Mouse (Mus musculus): ENCODE results near the gene Snrnp25. TPM values are rescaled to one million over a fixed set of nuclear protein-coding genes. Genes with fewer than 3 reads are reported as not detected.

The Snrnp25 gene
- total and polyA plus RNA-seq, 3 experiments = 130 to 158 TPM; not detected in 1

DNA sequence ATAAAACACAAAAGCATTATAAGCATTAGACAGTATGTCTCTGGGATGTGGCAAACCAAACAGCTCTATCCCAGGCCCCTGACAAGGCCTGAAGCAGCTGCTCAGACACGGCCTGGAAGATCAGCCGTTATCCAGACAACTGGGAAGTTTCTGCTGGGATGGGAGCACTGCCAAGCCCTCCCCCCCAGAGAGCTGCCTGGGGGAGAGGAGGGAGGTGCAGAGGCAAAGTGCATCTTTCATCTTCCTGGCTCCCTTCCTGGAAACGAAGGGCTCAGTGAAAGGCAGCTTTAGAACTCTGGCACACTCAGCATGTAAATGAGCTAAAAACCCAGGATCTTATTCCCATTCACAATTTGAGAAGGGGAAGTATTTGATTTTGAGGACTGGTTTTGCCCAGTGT is 30.4 kb downstream of the Snrnp25 start:
- Histone ChIP-seq H3K9ac (ENCODE audit: control insufficient read depth, low read depth, low read length, poor library complexity, severe bottlenecking) (no peak overlapping the region), H3K27me3 (ENCODE audit: control insufficient read depth in 1 of 2, insufficient read depth in 2 of 2, low read length in 2 of 2) (no peaks in the 10 kb centered on the region), H3K79me2 (ENCODE audit: control insufficient read depth, insufficient read depth, low read length, poor library complexity) (no peaks in the 10 kb centered on the region), H3K36me3 (ENCODE audit: control insufficient read depth in 1 of 2, insufficient read depth in 2 of 2, low read length in 2 of 2) (peaks cover 0 to 9% of the 10 kb centered on the region in 2 experiments; a peak in 3 of 4 replicates), H3K9me3 (replicated peaks; ENCODE audit: insufficient read depth, low read length) (no peaks in the 10 kb centered on the region), H3K4me1 (ENCODE audit: control insufficient read depth in 1 of 2, insufficient read depth in 2 of 2, low read length in 2 of 2) (peaks cover 6 to 10% of the 10 kb centered on the region in 2 experiments), H3K27ac (ENCODE audit: control insufficient read depth, low read depth, low read length) (no peak overlapping the region), H3K4me3 (ENCODE audit: control insufficient read depth in 1 of 2, insufficient read depth in 1 of 2, low read depth in 2 of 2, low read length in 2 of 2) (no peak overlapping the region)
- DNase-seq (ENCODE audit: low read depth, low spot score) = no peak
- TF ChIP-seq TCF12 (IDR thresholded peaks at IDR 0.05; ENCODE audit: low read depth, low read length) (no peak), MAZ (IDR thresholded peaks at IDR 0.05; ENCODE audit: low read depth, low read length) (no peak), MAX (IDR thresholded peaks at IDR 0.05; ENCODE audit: low read length) (no peak), KAT2A (conservative IDR thresholded peaks at IDR 0.05; ENCODE audit: low read depth, low read length) (no peak), MYB (IDR thresholded peaks at IDR 0.05; ENCODE audit: low read depth, low read length) (no peak), USF1 (IDR thresholded peaks at IDR 0.05; ENCODE audit: low read depth, low read length) (no peak), CHD2 (IDR thresholded peaks at IDR 0.05; ENCODE audit: low read length) (no peak), UBTF (IDR thresholded peaks at IDR 0.05; ENCODE audit: borderline replicate concordance, insufficient read depth, low read depth, low read length) (no peak), MXI1 (IDR thresholded peaks at IDR 0.05; ENCODE audit: low read depth, low read length) (no peak), USF2 (IDR thresholded peaks at IDR 0.05; ENCODE audit: borderline replicate concordance in 1 of 2, insufficient read depth in 1 of 2, low read depth in 1 of 2, low read length in 2 of 2) (no peak), RCOR1 (IDR thresholded peaks at IDR 0.05; ENCODE audit: low read depth, low read length) (no peak)

DNA sequence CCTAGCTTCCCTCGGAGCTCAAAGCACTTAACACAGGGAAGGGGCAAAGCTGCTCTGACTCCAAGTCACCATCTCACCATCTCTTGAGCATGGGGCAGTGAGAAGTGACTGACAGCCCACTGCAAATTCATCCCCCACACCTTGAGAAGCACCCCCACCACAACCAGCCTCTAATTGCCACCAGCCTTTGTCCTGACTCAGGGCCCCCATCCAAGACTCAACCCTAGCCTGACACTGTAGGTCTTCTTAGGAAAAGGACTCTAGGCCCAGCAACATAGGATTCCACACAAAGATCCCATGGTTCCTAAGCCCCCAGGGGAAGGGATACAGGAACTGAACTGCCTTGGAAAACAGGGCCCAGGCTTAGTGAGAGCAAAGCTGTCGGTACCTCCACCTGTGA is 30.9 kb downstream of the Snrnp25 start:
- Histone ChIP-seq H3K27me3 (ENCODE audit: control insufficient read depth in 1 of 2, insufficient read depth in 2 of 2, low read length in 2 of 2) (no peaks in the 10 kb centered on the region), H3K79me2 (ENCODE audit: control insufficient read depth, insufficient read depth, low read length, poor library complexity) (no peaks in the 10 kb centered on the region), H3K4me1 (ENCODE audit: control insufficient read depth in 1 of 2, insufficient read depth in 2 of 2, low read length in 2 of 2) (peaks cover 2 to 6% of the 10 kb centered on the region in 2 experiments; a peak in 3 of 4 replicates), H3K9me3 (replicated peaks; ENCODE audit: insufficient read depth, low read length) (no peaks in the 10 kb centered on the region), H3K27ac (ENCODE audit: control insufficient read depth, low read depth, low read length) (no peak overlapping the region), H3K9ac (ENCODE audit: control insufficient read depth, low read depth, low read length, poor library complexity, severe bottlenecking) (no peak overlapping the region), H3K4me3 (ENCODE audit: control insufficient read depth in 1 of 2, insufficient read depth in 1 of 2, low read depth in 2 of 2, low read length in 2 of 2) (no peak overlapping the region), H3K36me3 (ENCODE audit: control insufficient read depth in 1 of 2, insufficient read depth in 2 of 2, low read length in 2 of 2) (peaks cover 0 to 5% of the 10 kb centered on the region in 2 experiments; a peak in 3 of 4 replicates)
- no peak for DNase-seq (ENCODE audit: low read depth, low spot score)
- TF ChIP-seq BHLHE40 (IDR thresholded peaks at IDR 0.05; ENCODE audit: borderline replicate concordance, low read depth, low read length) (no peak), MYC (IDR thresholded peaks at IDR 0.05; ENCODE audit: low read depth, low read length) (no peak), POLR2AphosphoS2 (IDR thresholded peaks at IDR 0.05; ENCODE audit: low read length) (no peak), ZMIZ1 (IDR thresholded peaks at IDR 0.05; ENCODE audit: low read depth, low read length) (no peak), MAX (IDR thresholded peaks at IDR 0.05; ENCODE audit: low read length) (no peak), ZKSCAN1 (IDR thresholded peaks at IDR 0.05; ENCODE audit: low read depth, low read length) (no peak)
